Mouse (Mus musculus) macrophage (primary cell): ENCODE results near the gene Tmed8. TPM values are rescaled to one million over a fixed set of nuclear protein-coding genes. Genes with fewer than 3 reads are reported as not detected.

Source experiments
- H3K27ac ChIP-seq: fragments of 350-480 bp; formaldehyde crosslinking; 2 replicates; pipeline ENCODE4 v1.9.0; 2021
- H3K36me3 ChIP-seq: fragments of 350-480 bp; formaldehyde crosslinking; 2 replicates; pipeline ENCODE4 v1.9.0; 2021; ENCODE audit errors: inconsistent target
- H3K4me3 ChIP-seq: fragments of 350-480 bp; formaldehyde crosslinking; 2 replicates; pipeline ENCODE4 v1.9.0; 2021; ENCODE audit errors: inconsistent target
- H3K79me2 ChIP-seq: fragments of 350-480 bp; formaldehyde crosslinking; 2 replicates; pipeline ENCODE4 v1.9.0; 2021; ENCODE audit errors: inconsistent target
- WGBS: methylation state at CpG from one replicate; pipeline ENCODE4 v1.1.7; 2026; ENCODE audit warnings: inconsistent platforms; ENCODE audit not compliant: missing documents; 5-methylcytosine and 5-hydroxymethylcytosine counted together
- polyA plus RNA-seq: library from polyadenylated mRNA; stranded (reverse); fragments of 250-400 nt; gene quantifications from 3 replicates; pipeline ENCODE4 v1.2.4, GENCODE M21; 2018; ENCODE audit warnings: inconsistent platforms

Tmed8 gene
- polyA plus RNA-seq, 1 experiment from 2014 or later: 6.6 TPM

DNA sequence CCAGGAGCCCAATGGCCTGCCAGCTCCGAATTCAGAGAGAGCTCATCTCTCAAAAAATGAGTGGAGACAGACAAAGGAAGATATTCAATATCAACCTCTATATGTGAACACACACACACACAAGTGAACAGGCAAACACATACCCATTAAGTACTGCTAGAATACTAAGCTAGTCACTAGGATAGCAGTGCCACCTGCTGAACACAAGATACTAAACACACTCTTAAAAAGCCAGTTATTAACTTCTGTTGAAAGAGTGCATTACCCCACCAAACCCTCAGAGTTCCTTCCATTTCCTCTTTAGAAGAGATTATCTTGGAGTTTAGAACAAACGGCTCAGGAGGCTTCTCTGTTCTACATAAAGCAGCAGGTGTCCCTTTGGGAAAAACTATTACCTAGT, 58.1 kb downstream of the Tmed8 start:
- Histone ChIP-seq H3K36me3 (no peaks in the 10 kb centered on the region), H3K27ac (no peak overlapping the region), H3K4me3 (no peak overlapping the region), H3K79me2 (no peaks in the 10 kb centered on the region; the same call in 1 of the 2 replicates)
- 72% methylated on average over 2 of the region's 2 CpGs for WGBS

DNA sequence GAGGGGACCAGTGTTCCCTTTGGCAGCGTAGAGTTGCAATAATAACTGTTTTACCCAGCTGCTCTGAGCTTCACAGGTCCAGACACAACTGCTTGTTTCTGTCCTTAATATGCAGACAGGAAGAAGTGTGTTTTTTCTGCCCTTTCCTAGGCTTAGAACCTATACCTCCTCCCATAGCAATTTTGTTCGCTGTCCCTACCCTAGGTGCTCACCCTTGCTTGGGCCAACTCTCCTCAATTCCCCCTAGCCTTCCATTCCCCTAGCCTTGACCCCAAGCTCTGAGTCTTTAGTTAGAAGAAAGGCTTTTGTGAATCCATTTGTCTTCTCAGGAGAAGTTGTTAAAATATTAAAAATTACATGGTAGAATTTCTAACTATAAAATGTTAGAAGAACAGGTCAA, 61.5 kb downstream of the Tmed8 start:
- no peak overlapping the region for H3K4me3 ChIP-seq
- no peaks in the 10 kb centered on the region for H3K79me2 ChIP-seq
- no peak overlapping the region for H3K27ac ChIP-seq
- 93% methylated on average over 1 of the region's 2 CpGs for WGBS
- no peaks in the 10 kb centered on the region for H3K36me3 ChIP-seq

DNA sequence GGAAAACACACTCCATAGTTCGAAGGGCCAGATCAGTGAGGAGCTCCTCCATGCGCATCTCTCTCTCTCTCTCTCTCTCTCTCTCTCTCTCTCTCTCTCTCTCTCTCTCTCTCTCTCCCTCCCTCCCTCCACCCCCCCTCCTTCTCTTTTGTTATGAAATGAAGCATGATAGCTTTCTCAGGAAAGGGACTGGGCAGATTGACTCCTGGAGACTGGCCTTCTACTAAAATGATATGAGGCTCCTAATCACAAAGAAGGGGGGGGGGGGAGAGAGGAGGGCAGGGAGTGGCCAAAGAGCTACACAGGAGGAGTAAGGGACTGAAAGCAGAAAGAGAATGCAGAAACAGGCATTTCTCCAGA, 61.9 kb downstream of the Tmed8 start:
- H3K4me3 ChIP-seq: no peak overlapping the region
- no peak overlapping the region for H3K27ac ChIP-seq
- WGBS: no CpG with 5 or more reads among the region's 2 CpGs
- H3K36me3 ChIP-seq: no peaks in the 10 kb centered on the region
- no peaks in the 10 kb centered on the region for H3K79me2 ChIP-seq

DNA sequence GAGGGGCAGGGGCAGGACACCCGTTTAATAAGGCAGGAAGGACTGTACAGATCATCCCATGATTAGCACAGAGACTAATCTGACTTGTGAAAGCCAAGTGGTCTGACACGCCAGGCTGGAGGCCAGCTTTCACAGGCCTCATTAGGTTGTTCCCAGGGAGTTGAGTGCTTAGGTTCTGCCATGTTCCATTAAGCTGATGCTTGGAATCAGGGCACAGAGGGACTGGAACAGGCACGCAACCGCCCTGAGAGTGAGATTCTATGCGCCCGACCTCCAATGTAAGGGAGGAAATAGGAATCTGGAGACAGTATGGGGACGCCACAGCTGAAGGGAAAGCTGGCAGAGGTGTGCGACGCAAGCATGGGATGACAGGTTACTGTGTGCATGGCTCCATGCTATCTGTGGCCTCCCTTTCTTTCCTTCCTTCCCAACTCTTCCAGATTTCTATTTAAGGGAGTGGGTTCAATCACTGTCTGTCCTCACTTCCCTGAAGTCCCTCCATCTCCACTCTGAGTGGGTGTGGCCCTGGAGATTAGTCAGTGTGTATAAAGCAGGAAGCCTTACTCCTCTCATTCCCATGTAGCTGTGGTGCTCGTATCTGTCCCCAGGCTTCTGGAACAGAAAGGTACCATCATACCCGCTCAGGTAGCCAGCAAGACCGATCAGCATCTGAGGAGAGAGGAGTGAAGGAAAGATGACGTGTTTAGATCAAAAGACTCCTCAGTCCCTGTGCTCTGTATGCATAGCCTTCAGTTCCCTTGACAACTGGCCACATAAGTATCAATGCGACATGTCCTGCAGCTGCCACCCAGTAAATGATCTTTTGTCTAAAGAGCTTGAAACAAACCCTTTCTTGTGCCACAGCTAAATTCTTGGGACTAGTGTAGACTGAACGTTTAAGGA, 62.6 kb downstream of the Tmed8 start:
- Histone ChIP-seq H3K27ac (no peak overlapping the region), H3K4me3 (no peak overlapping the region), H3K79me2 (no peaks in the 10 kb centered on the region), H3K36me3 (no peaks in the 10 kb centered on the region)
- 94% methylated on average over 15 of the region's 15 CpGs for WGBS

DNA sequence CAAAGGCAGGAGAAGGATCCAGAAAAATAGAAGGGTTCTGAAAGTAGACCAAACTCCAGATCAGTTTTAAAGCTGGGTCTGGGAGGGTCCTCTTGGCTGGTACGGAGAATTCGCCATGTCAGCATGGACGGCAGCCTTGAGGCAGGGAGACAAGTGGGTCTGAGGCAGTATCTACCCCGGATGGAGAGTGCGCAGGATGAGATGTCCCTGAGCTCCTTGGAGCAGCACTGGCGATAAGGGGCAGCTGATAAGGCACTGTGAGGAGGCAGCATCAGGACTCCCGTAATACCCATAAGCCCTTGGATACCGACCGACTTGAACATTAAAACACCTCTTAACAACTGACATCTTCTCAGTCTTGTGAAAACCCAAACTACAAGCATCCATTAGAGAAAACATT, 67.5 kb downstream of the Tmed8 start:
- no peaks in the 10 kb centered on the region for H3K79me2 ChIP-seq
- H3K36me3 ChIP-seq: no peaks in the 10 kb centered on the region
- H3K4me3 ChIP-seq: no peak overlapping the region
- no peak overlapping the region for H3K27ac ChIP-seq
- WGBS: 94% methylated on average over 9 of the region's 9 CpGs

DNA sequence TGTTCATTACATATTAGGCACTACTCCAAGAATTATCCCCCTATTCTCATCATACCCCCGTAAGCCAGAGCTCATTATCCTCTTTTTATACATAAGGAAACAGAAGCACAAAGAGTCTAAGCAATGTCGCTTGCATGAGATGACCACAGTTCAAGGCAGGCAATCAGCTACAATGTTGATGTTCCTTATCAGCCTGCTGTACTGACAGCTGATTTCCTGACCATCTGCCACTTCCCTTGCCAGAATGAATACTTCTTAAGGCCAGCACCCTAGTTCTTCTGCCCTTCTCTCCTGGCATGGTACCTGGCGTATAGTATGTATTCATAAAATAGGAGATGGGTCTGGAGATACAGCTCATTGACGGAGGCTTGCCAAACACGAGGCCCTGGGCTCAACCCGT, 68.0 kb downstream of the Tmed8 start:
- 88% methylated on average over 6 of the region's 6 CpGs for WGBS
- H3K4me3 ChIP-seq: no peak overlapping the region

DNA sequence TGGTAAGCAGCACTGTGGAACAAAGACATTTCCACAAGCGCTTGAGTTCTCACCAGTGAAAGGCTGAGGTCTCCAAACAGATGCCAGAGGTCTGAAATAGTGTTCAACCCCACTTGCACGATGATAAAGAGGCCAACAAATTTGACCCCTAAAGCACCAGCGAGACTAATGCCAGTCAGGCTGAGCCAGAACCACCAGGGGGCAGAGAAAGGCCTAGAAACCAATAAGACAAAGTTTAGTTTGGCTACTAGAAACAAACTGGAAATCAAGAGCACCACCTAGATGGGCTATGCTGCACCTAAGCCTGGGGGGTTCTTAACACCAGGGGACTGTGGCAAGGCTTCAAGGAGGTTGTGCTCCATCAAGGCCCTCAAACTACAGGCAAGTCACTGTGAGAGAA, 68.6 kb downstream of the Tmed8 start:
- H3K36me3 ChIP-seq: no peaks in the 10 kb centered on the region; the same call in 1 of the 2 replicates
- WGBS: 82% methylated on average over 3 of the region's 3 CpGs

More for the DNA sequence above, 68.0 kb downstream of the Tmed8 start:
- Histone ChIP-seq H3K79me2 (no peaks in the 10 kb centered on the region), H3K27ac (no peak overlapping the region), H3K36me3 (no peaks in the 10 kb centered on the region; the same call in 1 of the 2 replicates)

DNA sequence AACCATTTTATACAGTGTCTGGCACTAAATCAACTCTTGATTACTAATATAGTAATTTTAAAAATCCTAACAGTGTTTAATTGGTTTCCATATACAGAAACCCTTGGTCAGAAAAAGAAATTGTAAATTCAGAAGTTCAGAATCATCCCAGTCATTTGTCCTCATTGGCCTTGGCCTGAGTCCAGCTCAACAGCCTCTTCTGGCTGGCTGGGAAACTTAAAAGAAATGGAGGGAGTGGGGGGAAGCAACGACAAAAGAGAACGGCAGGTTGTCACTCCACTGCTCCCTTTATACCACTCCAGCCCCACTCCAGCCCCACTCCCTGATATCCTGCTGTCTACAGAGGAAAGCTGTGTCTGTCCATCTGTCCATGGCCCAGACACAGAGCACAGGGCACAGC, 69.1 kb downstream of the Tmed8 start:
- Histone ChIP-seq H3K79me2 (no peaks in the 10 kb centered on the region), H3K27ac (no peak overlapping the region), H3K36me3 (no peaks in the 10 kb centered on the region; the same call in 1 of the 2 replicates), H3K4me3 (no peak overlapping the region)
- WGBS: 90% methylated on average over 2 of the region's 2 CpGs

More for the DNA sequence above, 68.6 kb downstream of the Tmed8 start:
- Histone ChIP-seq H3K4me3 (no peak overlapping the region), H3K79me2 (no peaks in the 10 kb centered on the region), H3K27ac (no peak overlapping the region)

DNA sequence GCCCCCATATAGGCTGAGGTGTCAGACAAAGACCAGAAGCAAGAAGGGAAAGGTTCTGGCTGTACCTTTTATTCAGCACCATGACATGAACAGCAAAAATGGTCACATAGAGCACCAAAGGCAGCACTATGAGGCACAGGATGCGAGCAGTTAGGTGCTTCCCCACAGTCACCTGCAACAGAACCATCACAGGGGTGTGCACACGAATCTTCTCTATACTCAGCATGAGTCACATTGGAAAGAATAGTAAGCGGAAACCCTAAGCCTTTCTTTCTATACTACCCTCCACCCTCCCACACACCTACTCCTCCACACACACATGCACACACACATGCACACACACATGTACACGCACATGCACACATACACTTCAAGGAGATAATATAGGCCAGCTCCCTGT, 70.0 kb downstream of the Tmed8 start:
- Histone ChIP-seq H3K79me2 (no peaks in the 10 kb centered on the region), H3K27ac (no peak overlapping the region), H3K36me3 (no peaks in the 10 kb centered on the region; the same call in 1 of the 2 replicates), H3K4me3 (no peak overlapping the region)
- WGBS: 89% methylated on average over 4 of the region's 4 CpGs

DNA sequence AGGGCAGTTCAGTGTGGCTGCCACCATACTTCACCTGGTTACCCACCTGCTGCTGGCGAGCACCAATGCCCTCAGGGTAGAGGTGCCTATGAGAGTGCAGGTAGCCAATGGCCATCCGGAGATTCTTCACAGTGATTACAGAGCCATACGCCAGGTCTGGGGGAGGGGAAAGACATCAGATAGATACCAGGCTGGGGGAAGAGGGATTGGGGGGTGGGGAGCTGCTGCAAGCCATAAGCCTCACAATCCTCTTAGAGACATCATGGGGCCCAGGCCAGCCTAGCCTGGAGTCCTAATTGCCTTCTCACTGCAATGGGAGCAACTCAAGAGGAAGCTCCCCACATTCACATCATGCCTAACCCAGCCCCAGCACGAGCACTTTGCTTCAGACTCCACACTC, 73.0 kb downstream of the Tmed8 start:
- no peaks in the 10 kb centered on the region; the same call in 1 of the 2 replicates for H3K36me3 ChIP-seq
- no peaks in the 10 kb centered on the region for H3K79me2 ChIP-seq
- 91% methylated on average over 4 of the region's 4 CpGs for WGBS
- no peak overlapping the region for H3K27ac ChIP-seq
- H3K4me3 ChIP-seq: no peak overlapping the region

DNA sequence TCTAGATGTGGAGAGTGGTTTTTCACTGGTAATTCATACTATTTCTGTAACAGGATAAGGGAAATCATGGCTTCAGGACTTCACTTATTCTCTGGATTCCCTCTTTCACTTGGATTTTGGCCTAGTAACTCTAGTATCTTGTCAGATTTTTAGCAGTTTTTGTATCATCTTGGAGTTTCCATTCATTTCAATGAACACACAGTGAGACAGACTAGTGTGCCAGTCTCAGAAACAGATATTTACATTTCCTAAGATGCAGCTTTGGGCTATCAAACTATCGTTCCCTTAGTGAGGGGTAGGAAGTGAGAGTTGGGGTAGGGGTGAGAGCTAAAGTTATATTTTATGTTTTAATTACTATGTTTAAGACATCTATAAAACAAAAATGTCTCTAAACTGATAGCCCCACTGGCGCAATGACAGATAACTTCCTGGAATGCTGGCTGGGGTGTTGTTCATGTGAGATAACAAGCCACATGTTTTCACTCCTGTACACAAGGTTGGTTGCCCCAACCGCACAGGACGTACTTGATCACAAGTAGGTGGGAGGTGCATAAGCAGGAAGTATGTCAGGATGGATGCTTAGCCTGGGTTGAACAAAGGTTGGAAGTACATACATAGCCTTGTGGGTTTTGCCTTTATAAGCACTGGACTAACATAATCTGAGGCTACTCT, 78.2 kb downstream of the Tmed8 start:
- Histone ChIP-seq H3K27ac (no peak overlapping the region), H3K79me2 (no peaks in the 10 kb centered on the region), H3K36me3 (peaks cover 2% of the 10 kb centered on the region; the same call in 1 of the 2 replicates), H3K4me3 (no peak overlapping the region)
- WGBS: 91% methylated on average over 4 of the region's 4 CpGs

Other genes with a start within 250 kb of the Tmed8 start
- gene Zdhhc22, start 210.0 kb downstream of the Tmed8 start, polyA plus RNA-seq: not detected in 3 replicates
- gene Tmem63c, start 179.1 kb downstream of the Tmed8 start, polyA plus RNA-seq: not detected in 3 replicates
- 0.09 TPM in 1 of 3 replicates, not detected in the others for gene Ngb, start 97.9 kb downstream of the Tmed8 start, polyA plus RNA-seq
- gene Gstz1, start 53.3 kb downstream of the Tmed8 start, polyA plus RNA-seq: 14.6 to 20.4 TPM (median 19.2 TPM) in 3 replicates
- 5.8 to 7.9 TPM (median 5.8 TPM) in 3 replicates for gene Pomt2, start 52.5 kb downstream of the Tmed8 start, polyA plus RNA-seq
- gene Samd15, start 731 bp downstream of the Tmed8 start, polyA plus RNA-seq: 0.48 to 1.2 TPM (median 0.73 TPM) in 3 replicates
- 0.31 to 0.40 TPM (median 0.32 TPM) in 3 replicates for gene Noxred1, start 38.3 kb upstream of the Tmed8 start, polyA plus RNA-seq
- gene Vipas39, start 65.8 kb upstream of the Tmed8 start, polyA plus RNA-seq: 106 to 155 TPM (median 136 TPM) in 3 replicates
- 198 to 597 TPM (median 364 TPM) in 3 replicates for gene Ahsa1, start 66.0 kb upstream of the Tmed8 start, polyA plus RNA-seq
- 0.19 TPM in 1 of 3 replicates, not detected in the others for gene Ism2, start 99.3 kb upstream of the Tmed8 start, polyA plus RNA-seq
- 96.4 to 117 TPM (median 96.5 TPM) in 3 replicates for gene Sptlc2, start 187.9 kb upstream of the Tmed8 start, polyA plus RNA-seq
- 44.6 to 126 TPM (median 109 TPM) in 3 replicates for gene Slirp, start 243.4 kb upstream of the Tmed8 start, polyA plus RNA-seq
- gene Alkbh1, start 243.6 kb upstream of the Tmed8 start, polyA plus RNA-seq: 10.6 to 11.2 TPM (median 10.8 TPM) in 3 replicates